Mouse (Mus musculus) spleen, adult 12 weeks (tissue): ENCODE data around the gene Gje1.

Source experiments
- DNase-seq: peaks from one replicate; pipeline ENCODE4 v3.0.0; 2022; ENCODE audit warnings: low spot score

Gene Gje1

GRCm38 (mm10) chr10:14718114-14718513 is at the start of gene Gje1:
Gje1 (minus strand) TSS chr10:14718214.
- DNase-seq, result no peak

- no peak for DNase-seq
These were observed 42.6 kb upstream of the Gje1 start for GRCm38 (mm10) chr10:14760618-14761017.

- no peak for DNase-seq
These were observed 41.9 kb upstream of the Gje1 start for GRCm38 (mm10) chr10:14759665-14760558.

- DNase-seq, result no peak
These were observed 16.3 kb upstream of the Gje1 start for GRCm38 (mm10) chr10:14734285-14734684.

- DNase-seq, result no peak
These were observed 7.7 kb upstream of the Gje1 start for GRCm38 (mm10) chr10:14725671-14726070.

- DNase-seq, result peak; percentile 90
These were observed 12.6 kb downstream of the Gje1 start, which contains the start of the genes Vta1 and Nmbr for GRCm38 (mm10) chr10:14705072-14706066. Vta1 (minus strand) TSS chr10:14705560. Nmbr (plus strand) TSS chr10:14705591.

- DNase-seq, result no peak
These were observed 14.1 kb downstream of the Gje1 start for GRCm38 (mm10) chr10:14703830-14704420.

- DNase-seq, result no peak
These were observed 14.8 kb downstream of the Gje1 start for GRCm38 (mm10) chr10:14703239-14703638.

- no peak for DNase-seq
These were observed 27.7 kb downstream of the Gje1 start for GRCm38 (mm10) chr10:14690349-14690748.

- no peak for DNase-seq
These were observed 29.1 kb downstream of the Gje1 start for GRCm38 (mm10) chr10:14688785-14689442.

GRCm38 (mm10) chr10:14685663-14686062 is 32.4 kb downstream of the Gje1 start:
- no peak for DNase-seq

GRCm38 (mm10) chr10:14666147-14666546 is 51.9 kb downstream of the Gje1 start:
- DNase-seq, result no peak
